Comparison of ENCODE assay signal across 9 mouse cellular contexts in genomic region chr2:31460025-31460571, GRCm38 (mm10). TPM values are rescaled to one million over a fixed set of nuclear protein-coding genes. Genes with fewer than 3 reads are reported as not detected.
DNase-seq lines count a peak whose midpoint lies in the region; ATAC-seq and TF ChIP-seq lines count a peak whose summit lies in the region.
"Had no signal": no experiment of that assay in that cellular context is flagged by ENCODE, and none has a peak within 500 bp of the region (broad histone marks: within the 10 kb centered on the region; RNA-seq: fewer than 3 reads in every experiment).

No protein-coding gene starts in this region.

- TF ChIP-seq CTCF in small intestine, adult 2 months (IDR thresholded peaks at IDR 0.05; ENCODE audit: extremely low read depth, insufficient read length, insufficient replicate concordance, low read depth, low read length) = peak; percentile 25; the same call in 1 of the 2 replicates

- intact Hi-C loops in gastrocnemius, postnatal 14 days (cut with DNase I; ENCODE audit: low total_unique reads) = no loop called here

- TF ChIP-seq POLR2A in small intestine, adult 2 months (IDR thresholded peaks at IDR 0.05; ENCODE audit: low read depth, low read length) = 0 out of 2 replicates have a peak, but pooled peaks have one; percentile 9

- H3K9ac ChIP-seq in forebrain, embryonic 16.5 days (replicated peaks; ENCODE audit: low read depth, low read length) = peak overlapping the region; percentile 68
- H3K9ac ChIP-seq in kidney, embryonic 16.5 days (replicated peaks; ENCODE audit: low read length) = peak overlapping the region; percentile 56

- 1% methylated on average over 48 of the region's 48 CpGs for WGBS in forebrain, embryonic 16.5 days
- WGBS in kidney, embryonic 16.5 days = 1% methylated on average over 46 of the region's 48 CpGs
- 9% methylated on average over 48 of the region's 48 CpGs for WGBS in small intestine, adult 2 months

- no peak overlapping the region for H3K27ac ChIP-seq in forebrain, embryonic 16.5 days (ENCODE audit: low read length)
- H3K27ac ChIP-seq in kidney, embryonic 16.5 days (ENCODE audit: low read length) = no peak overlapping the region
- H3K27ac ChIP-seq in small intestine, adult 2 months (ENCODE audit: insufficient read depth, low read depth, low read length) = no peak overlapping the region

- DNase-seq in gastrocnemius, postnatal 14 days = peak; percentile 40
- no peak for DNase-seq in gastrocnemius, postnatal 25 days
- DNase-seq in WW6 (ENCODE audit: low read depth, low spot score) = peak; percentile 55
- peak; percentile 24 for DNase-seq in lung, postnatal 25 days (ENCODE audit: low spot score)
- no peak for DNase-seq in urinary bladder, adult 2 months (ENCODE audit: low spot score)

- H3K4me3 ChIP-seq in forebrain, embryonic 16.5 days (replicated peaks; ENCODE audit: low read length) = peak overlapping the region; percentile 48
- peak overlapping the region; percentile 49 for H3K4me3 ChIP-seq in kidney, embryonic 16.5 days (ENCODE audit: low read length)
- H3K4me3 ChIP-seq in small intestine, adult 2 months (ENCODE audit: low read depth, low read length) = peak overlapping the region; percentile 55

- H3K4me1 ChIP-seq in forebrain, embryonic 16.5 days (replicated peaks; ENCODE audit: control insufficient read depth, insufficient read depth, low read length) = peaks cover 7% of the 10 kb centered on the region; the same call in 1 of the 2 replicates
- peaks cover 9% of the 10 kb centered on the region for H3K4me1 ChIP-seq in kidney, embryonic 16.5 days (ENCODE audit: insufficient read depth, low read length)
- H3K4me1 ChIP-seq in small intestine, adult 2 months (ENCODE audit: control insufficient read depth, insufficient read depth, insufficient read length, low read length) = peaks cover 9% of the 10 kb centered on the region

- no peaks in the 10 kb centered on the region for H3K36me3 ChIP-seq in forebrain, embryonic 16.5 days (ENCODE audit: control insufficient read depth, insufficient read depth)
- H3K36me3 ChIP-seq in kidney, embryonic 16.5 days (ENCODE audit: insufficient read depth, low read length) = no peaks in the 10 kb centered on the region
- H3K36me3 ChIP-seq in small intestine, adult 2 months (ENCODE audit: control insufficient read depth, insufficient read depth, low read length) = no peaks in the 10 kb centered on the region

- peak; percentile 80 for ATAC-seq in forebrain, embryonic 16.5 days
- ATAC-seq in kidney, embryonic 16.5 days (ENCODE audit: low FRiP score, low TSS enrichment) = peak; percentile 21; the same call in 1 of the 2 replicates
- ATAC-seq: Patski had no signal

- H3K4me2 ChIP-seq in forebrain, embryonic 16.5 days (ENCODE audit: low read length) = peak overlapping the region; percentile 71
- H3K4me2 ChIP-seq in kidney, embryonic 16.5 days (replicated peaks; ENCODE audit: low read depth, low read length) = peak overlapping the region; percentile 83

- H3K9me3 ChIP-seq in forebrain, embryonic 16.5 days (ENCODE audit: control insufficient read depth, low read length) = no peaks in the 10 kb centered on the region
- no peaks in the 10 kb centered on the region for H3K9me3 ChIP-seq in kidney, embryonic 16.5 days (ENCODE audit: low read length)

- peaks cover 21% of the 10 kb centered on the region; the same call in 1 of the 2 replicates for H3K27me3 ChIP-seq in forebrain, embryonic 16.5 days (replicated peaks; ENCODE audit: control insufficient read depth, insufficient read depth, low read length)
- H3K27me3 ChIP-seq in kidney, embryonic 16.5 days (ENCODE audit: insufficient read depth, low read length) = peaks cover 18% of the 10 kb centered on the region
- peaks cover 11% of the 10 kb centered on the region; the same call in 1 of the 2 replicates for H3K27me3 ChIP-seq in small intestine, adult 2 months (ENCODE audit: control insufficient read depth, insufficient read depth, low read length)
- H3K27me3 ChIP-seq: Patski had no signal

RNA-seq across cellular contexts. Expression of gene Ass1, which starts 9.9 kb away (rescaled TPM):
- 1 to 10 TPM; 1.2 to 2.0 TPM for total RNA-seq in gastrocnemius, postnatal 14 days (2021)
- total RNA-seq in gastrocnemius, postnatal 25 days (2021) = 1 to 10 TPM; 2.0 to 2.7 TPM
- polyA plus RNA-seq in forebrain, embryonic 16.5 days (2015; fragmentation: Nextera tagmentation; extraction: Ambion mirVana) = 6.0 and 8.0 TPM in 2 replicates
- polyA plus RNA-seq in kidney, embryonic 16.5 days (2015; fragmentation: Nextera tagmentation; extraction: Ambion mirVana) = 130 and 164 TPM in 2 replicates
- 4.3 and 5.2 TPM in 2 replicates for polyA plus RNA-seq in small intestine, adult 2 months (2012; rRNA removed)
- 34.7 and 39.5 TPM in 2 replicates for polyA plus RNA-seq in urinary bladder, adult 2 months (2012; rRNA removed)

Comparison
In these comparisons a context has a peak if more than half of its experiments do, and no peak if none do; other contexts are left out.
1. DNase-seq: peak in gastrocnemius, postnatal 14 days (single experiment), WW6 (single experiment) and lung, postnatal 25 days (single experiment); none in gastrocnemius, postnatal 25 days (single experiment) and urinary bladder, adult 2 months (single experiment).
2. Peak in every context shown above with its lines, with median percentiles within 50 percentile points of each other: H3K4me3 ChIP-seq.